Mouse (Mus musculus) CH12.LX (cell line): Measurements from ENCODE around the gene Slc6a14.

ENCODE experiments used
- CTCF ChIP-seq, 2 experiments: IDR thresholded peaks in 1 of 2; conservative IDR thresholded peaks in 1 of 2; 2 replicates each; pipeline ENCODE4 v1.5.1; 2011 to 2012; ENCODE audit warnings: low read depth in 2 of 2, low read length in 2 of 2, improper control_type of control experiment in 1 of 2, inconsistent platforms in 1 of 2, mild to moderate bottlenecking in 1 of 2, moderate library complexity in 1 of 2
- EP300 ChIP-seq: IDR thresholded peaks from 2 replicates; pipeline ENCODE4 v1.6.1; 2011; ENCODE audit warnings: low read length, improper control_type of control experiment
- POLR2A ChIP-seq: IDR thresholded peaks from 2 replicates; pipeline ENCODE4 v1.6.1; 2011; ENCODE audit warnings: low read depth, mild to moderate bottlenecking, improper control_type of control experiment, low read length

- TF ChIP-seq POLR2A, result no peak
- no peak for TF ChIP-seq EP300
- TF ChIP-seq CTCF (conservative IDR thresholded peaks at IDR 0.05 in 1 of 2, IDR thresholded peaks at IDR 0.05 in 1 of 2; ENCODE audit: low read depth in 2 of 2, low read length in 2 of 2), result no peak
Measured at GRCm38 (mm10) chrX:21695220-21695619, 19.5 kb upstream of the Slc6a14 start.
